Mouse (Mus musculus): ENCODE measurements around the gene Islr.

- TF ChIP-seq CTCF (IDR thresholded peaks at IDR 0.05; ENCODE audit: extremely low read depth, insufficient read depth, insufficient read length, insufficient replicate concordance), result no peak
- no peak for TF ChIP-seq POLR2A (IDR thresholded peaks at IDR 0.05; ENCODE audit: low read depth, low read length)
Measured at GRCm38 (mm10) chr9:58172863-58173262, 31.2 kb downstream of the Islr start.
